8 mouse cellular contexts compared by ENCODE assay signal in the genomic region with DNA sequence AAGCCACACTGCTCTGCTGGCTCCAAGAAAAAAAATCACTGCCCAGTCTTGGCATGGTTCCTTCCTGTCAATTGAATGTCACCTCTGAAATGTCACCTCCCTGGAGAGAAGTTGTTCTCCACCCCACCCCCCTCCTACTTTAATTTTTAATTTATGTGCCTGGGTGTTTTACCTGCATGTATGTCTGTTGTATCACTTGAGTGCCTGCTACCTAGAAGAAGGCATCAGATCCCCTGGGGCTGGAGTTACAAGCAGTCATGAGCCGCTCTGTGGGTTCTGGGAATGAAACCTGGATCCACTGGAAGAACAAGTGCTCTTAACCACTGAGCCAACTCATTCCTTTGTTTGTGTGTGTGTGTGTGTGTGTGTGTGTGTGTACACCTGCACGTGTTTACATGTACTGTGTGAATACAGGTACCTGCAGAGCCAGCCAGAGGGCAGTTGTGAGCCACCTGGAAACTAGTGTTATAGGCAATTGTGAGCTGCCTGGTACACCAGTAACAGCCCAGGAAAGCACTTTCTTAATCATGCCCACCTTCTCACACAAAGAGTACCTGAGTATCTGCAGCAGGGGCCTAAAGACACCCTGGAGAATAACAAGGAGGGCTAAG.
DNase-seq lines count a peak whose midpoint lies in the region; ATAC-seq and TF ChIP-seq lines count a peak whose summit lies in the region.
"Had no signal": no experiment of that assay in that cellular context is flagged by ENCODE, and none has a peak within 500 bp of the region (broad histone marks: within the 10 kb centered on the region; RNA-seq: fewer than 3 reads in every experiment).

No protein-coding gene starts in this region.

- peak; percentile 26 for DNase-seq in kidney, adult 9 months
- DNase-seq in hindbrain, postnatal 0 days (ENCODE audit: low spot score): no peak
- no peak for DNase-seq in midbrain, postnatal 0 days (ENCODE audit: low spot score)
- DNase-seq in spleen, postnatal 10 days (ENCODE audit: low spot score in 2 of 2): no peak
- no peak for DNase-seq in layer of hippocampus, adult 11-12 months (ENCODE audit: low spot score)
- DNase-seq: cerebellum, adult 8-10 months had no signal

- no peaks in the 10 kb centered on the region for H3K36me3 ChIP-seq in kidney, embryonic 14.5 days (ENCODE audit: control insufficient read depth, insufficient read depth, low read length)
- H3K36me3 ChIP-seq in forebrain, embryonic 16.5 days (ENCODE audit: control insufficient read depth, insufficient read depth): no peaks in the 10 kb centered on the region
- H3K36me3 ChIP-seq in hindbrain, postnatal 0 days (ENCODE audit: insufficient read depth, low read length): no peaks in the 10 kb centered on the region
- no peaks in the 10 kb centered on the region for H3K36me3 ChIP-seq in midbrain, postnatal 0 days (ENCODE audit: insufficient read depth, low read length)

- H3K4me2 ChIP-seq in kidney, embryonic 14.5 days (replicated peaks; ENCODE audit: low read depth, low read length): no peak overlapping the region
- H3K4me2 ChIP-seq in forebrain, embryonic 16.5 days (ENCODE audit: low read length): no peak overlapping the region
- H3K4me2 ChIP-seq in hindbrain, postnatal 0 days (ENCODE audit: low read depth, low read length): no peak overlapping the region
- no peak overlapping the region for H3K4me2 ChIP-seq in midbrain, postnatal 0 days (ENCODE audit: low read depth, low read length, poor library complexity, severe bottlenecking)

- no peaks in the 10 kb centered on the region for H3K27me3 ChIP-seq in kidney, embryonic 14.5 days (ENCODE audit: control insufficient read depth, insufficient read depth, low read length)
- no peaks in the 10 kb centered on the region for H3K27me3 ChIP-seq in forebrain, embryonic 16.5 days (replicated peaks; ENCODE audit: control insufficient read depth, insufficient read depth, low read length)
- H3K27me3 ChIP-seq in hindbrain, postnatal 0 days (ENCODE audit: insufficient read depth, low read length): no peaks in the 10 kb centered on the region
- no peaks in the 10 kb centered on the region; the same call in 1 of the 2 replicates for H3K27me3 ChIP-seq in midbrain, postnatal 0 days (ENCODE audit: insufficient read depth, low read length)

- no peak overlapping the region for H3K9ac ChIP-seq in kidney, embryonic 14.5 days (ENCODE audit: low read depth, low read length)
- no peak overlapping the region for H3K9ac ChIP-seq in forebrain, embryonic 16.5 days (replicated peaks; ENCODE audit: low read depth, low read length)
- H3K9ac ChIP-seq in hindbrain, postnatal 0 days (replicated peaks; ENCODE audit: low read length): no peak overlapping the region
- no peak overlapping the region for H3K9ac ChIP-seq in midbrain, postnatal 0 days (replicated peaks; ENCODE audit: low read length, poor library complexity, severe bottlenecking)

- no peak overlapping the region for H3K27ac ChIP-seq in kidney, embryonic 14.5 days (ENCODE audit: low read depth, low read length)
- H3K27ac ChIP-seq in forebrain, embryonic 16.5 days (ENCODE audit: low read length): no peak overlapping the region
- H3K27ac ChIP-seq in hindbrain, postnatal 0 days: no peak overlapping the region
- no peak overlapping the region for H3K27ac ChIP-seq in midbrain, postnatal 0 days (ENCODE audit: low read depth, low read length)

- no peak overlapping the region for H3K4me3 ChIP-seq in kidney, embryonic 14.5 days (ENCODE audit: low read length)
- no peak overlapping the region for H3K4me3 ChIP-seq in forebrain, embryonic 16.5 days (replicated peaks; ENCODE audit: low read length)
- no peak overlapping the region for H3K4me3 ChIP-seq in hindbrain, postnatal 0 days (ENCODE audit: low read length)
- no peak overlapping the region for H3K4me3 ChIP-seq in midbrain, postnatal 0 days (ENCODE audit: low read depth, low read length)

- WGBS in kidney, embryonic 14.5 days: 80% methylated on average over 2 of the region's 2 CpGs
- 89% methylated on average over 2 of the region's 2 CpGs for WGBS in forebrain, embryonic 16.5 days
- WGBS in hindbrain, postnatal 0 days: 79% methylated on average over 2 of the region's 2 CpGs
- WGBS in midbrain, postnatal 0 days: 81% methylated on average over 2 of the region's 2 CpGs

- H3K9me3 ChIP-seq in kidney, embryonic 14.5 days (ENCODE audit: control insufficient read depth, low read length): no peaks in the 10 kb centered on the region
- no peaks in the 10 kb centered on the region for H3K9me3 ChIP-seq in forebrain, embryonic 16.5 days (ENCODE audit: control insufficient read depth, low read length)
- no peaks in the 10 kb centered on the region for H3K9me3 ChIP-seq in hindbrain, postnatal 0 days (ENCODE audit: low read length)
- no peaks in the 10 kb centered on the region for H3K9me3 ChIP-seq in midbrain, postnatal 0 days (ENCODE audit: low read length)

- no peak for ATAC-seq in kidney, embryonic 14.5 days (ENCODE audit: low FRiP score, low TSS enrichment)
- ATAC-seq in forebrain, embryonic 16.5 days: peak; percentile 9; the same call in 1 of the 2 replicates
- peak; percentile 48; the same call in 1 of the 2 replicates for ATAC-seq in hindbrain, postnatal 0 days
- no peak for ATAC-seq in midbrain, postnatal 0 days (ENCODE audit: low FRiP score)

- peak; percentile 37 for TF ChIP-seq CTCF in hindbrain, postnatal 0 days (IDR thresholded peaks at IDR 0.05; ENCODE audit: low read depth)
- peak; percentile 38 for TF ChIP-seq CTCF in midbrain, postnatal 0 days (IDR thresholded peaks at IDR 0.05)

- H3K4me1 ChIP-seq in kidney, embryonic 14.5 days (ENCODE audit: control insufficient read depth, insufficient read depth, low read length): peaks cover 16% of the 10 kb centered on the region
- H3K4me1 ChIP-seq in forebrain, embryonic 16.5 days (replicated peaks; ENCODE audit: control insufficient read depth, insufficient read depth, low read length): peaks cover 24% of the 10 kb centered on the region
- 0 out of 2 replicates have a peak, but pooled peaks cover 24% of the 10 kb centered on the region for H3K4me1 ChIP-seq in hindbrain, postnatal 0 days (ENCODE audit: insufficient read depth, low read length)
- H3K4me1 ChIP-seq in midbrain, postnatal 0 days (ENCODE audit: insufficient read depth, low read length): 0 out of 2 replicates have a peak, but pooled peaks cover 16% of the 10 kb centered on the region

Comparison
In these comparisons a context has a peak if more than half of its experiments do, and no peak if none do; other contexts are left out.
1. ATAC-seq: peak in forebrain, embryonic 16.5 days (single experiment) and hindbrain, postnatal 0 days (single experiment); none in kidney, embryonic 14.5 days (single experiment) and midbrain, postnatal 0 days (single experiment).